Mouse (Mus musculus): Measurements from ENCODE around the gene Clptm1. TPM values are rescaled to one million over a fixed set of nuclear protein-coding genes. Genes with fewer than 3 reads are reported as not detected.

The Clptm1 gene
- polyA plus RNA-seq, 1 experiment from 2014 or later = 85.8 TPM

DNA sequence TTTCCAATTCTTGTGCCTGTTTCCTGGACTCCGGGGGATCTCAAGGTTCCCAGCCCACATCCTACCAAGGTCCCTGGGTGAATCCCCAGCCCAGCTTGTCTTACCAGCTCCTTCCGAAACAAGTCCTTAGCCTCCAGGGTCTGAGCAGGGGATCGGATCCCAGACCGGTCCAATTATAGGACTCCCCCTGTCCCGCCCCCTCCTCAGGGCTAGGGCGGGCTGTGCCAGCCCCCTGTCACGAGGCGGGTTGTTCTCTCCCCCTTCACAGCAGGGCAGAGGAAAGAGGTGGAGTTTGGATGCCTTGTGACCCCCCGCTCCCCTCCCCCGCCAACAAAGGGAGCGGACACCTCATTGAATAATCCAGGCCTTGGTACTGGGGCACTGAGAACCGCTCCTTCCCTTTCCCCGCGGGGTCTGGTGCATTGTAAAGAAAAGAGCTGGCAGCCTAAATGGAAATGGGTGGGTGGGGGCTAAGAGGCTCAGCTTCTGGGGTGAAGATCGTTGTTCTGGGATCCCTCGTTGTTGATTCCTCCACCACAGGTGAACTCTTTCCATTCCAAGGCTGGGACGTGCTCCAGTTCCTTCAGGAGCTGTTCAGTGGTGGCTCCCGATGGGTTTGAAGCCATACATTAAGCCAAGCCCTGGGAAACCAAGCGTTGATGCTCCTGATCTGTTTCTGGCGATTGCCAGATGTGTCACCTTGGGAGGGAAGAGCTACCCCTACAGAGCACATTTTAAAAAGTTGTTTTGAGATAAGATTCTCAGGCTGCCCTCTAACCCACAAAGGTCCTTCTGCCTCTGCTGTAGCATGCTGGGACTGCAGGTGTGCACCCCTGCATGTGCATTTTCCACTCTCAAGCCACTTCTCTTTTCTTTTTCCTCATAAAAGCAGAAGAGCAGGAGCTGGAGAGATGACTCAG, 34.3 kb upstream of the Clptm1 start, which contains the start of gene Apoe:
Gene Apoe (minus strand): TSS at position 282 of the 920 bp plus-strand sequence.
- H3K4me2 ChIP-seq = peak within 1 kb of the TSS; percentile 65
- peak; percentile 14; the same call in 1 of the 2 replicates for ATAC-seq (ENCODE audit: insufficient read depth, low FRiP score, low read depth)
- 2% methylated on average over 20 of the region's 20 CpGs for whole genome bisulfite sequencing
- peak within 1 kb of the TSS; percentile 41; the same call in 1 of the 2 replicates for H3K27ac ChIP-seq
- H3K9me3 ChIP-seq = no peaks in the 10 kb centered on the region
- H3K27me3 ChIP-seq (replicated peaks) = no peaks in the 10 kb centered on the region
- H3K4me1 ChIP-seq = peaks cover 38% of the 10 kb centered on the region
- H3K4me3 ChIP-seq (replicated peaks) = peak within 1 kb of the TSS; percentile 37
- 0 out of 2 replicates have a peak within 1 kb of the TSS, but pooled peaks have one; percentile 4 for H3K9ac ChIP-seq
- peaks cover 18% of the 10 kb centered on the region for H3K36me3 ChIP-seq

DNA sequence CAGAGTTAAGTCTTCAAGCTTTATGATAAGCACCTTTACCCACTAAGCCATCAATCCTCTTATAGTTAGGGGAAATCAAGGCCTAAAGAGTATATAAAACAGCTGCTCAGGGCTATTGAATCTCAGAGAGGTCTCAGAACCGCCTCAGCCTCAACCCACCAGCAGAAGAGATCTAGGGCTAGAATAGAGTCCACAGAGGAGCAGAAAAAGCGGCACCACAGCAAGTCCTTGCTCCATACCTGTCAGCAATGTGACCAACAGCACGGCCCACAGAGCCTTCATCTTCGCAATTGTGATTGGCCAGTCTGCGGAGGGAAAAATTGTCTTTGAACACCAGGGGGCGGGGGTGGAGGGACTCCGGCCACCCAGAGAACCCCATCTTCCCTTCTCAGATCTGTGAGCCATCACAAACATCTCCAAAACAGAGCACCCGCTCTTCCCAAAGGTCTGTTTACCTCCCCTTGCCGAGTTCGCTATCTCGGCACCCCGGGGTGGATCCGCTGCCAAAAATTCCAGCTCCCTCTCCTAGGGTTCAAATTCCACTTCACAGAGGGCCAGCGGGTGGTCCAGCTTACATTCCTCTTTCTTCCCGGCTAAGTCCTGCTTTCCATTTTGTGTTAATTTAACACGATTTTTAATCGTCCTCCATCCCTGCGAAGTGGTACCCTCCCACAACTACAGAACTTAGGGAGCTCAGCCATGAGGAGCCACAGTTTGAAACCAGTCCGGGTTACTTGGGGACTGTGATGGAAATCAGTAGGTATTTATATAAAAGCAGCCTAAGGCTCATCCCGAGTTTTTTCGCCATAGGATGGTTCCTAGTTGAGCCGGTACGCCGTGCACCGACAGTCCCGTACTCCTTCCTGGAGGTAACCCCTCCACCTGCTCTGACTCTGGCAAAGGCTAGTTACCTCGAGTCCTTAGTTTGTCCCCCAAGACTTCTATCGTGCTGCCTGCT, 33.4 kb upstream of the Clptm1 start:
- H3K9ac ChIP-seq = 0 out of 2 replicates have a peak overlapping the region, but pooled peaks have one; percentile 4
- peak overlapping the region; percentile 41; the same call in 1 of the 2 replicates for H3K27ac ChIP-seq
- WGBS = 3% methylated on average over 28 of the region's 28 CpGs
- no peaks in the 10 kb centered on the region for H3K27me3 ChIP-seq (replicated peaks)
- peak overlapping the region; percentile 37 for H3K4me3 ChIP-seq (replicated peaks)
- H3K36me3 ChIP-seq = peaks cover 10% of the 10 kb centered on the region
- ATAC-seq (ENCODE audit: insufficient read depth, low FRiP score, low read depth) = no peak
- H3K9me3 ChIP-seq = no peaks in the 10 kb centered on the region
- H3K4me2 ChIP-seq = peak overlapping the region; percentile 65
- peaks cover 43% of the 10 kb centered on the region for H3K4me1 ChIP-seq

DNA sequence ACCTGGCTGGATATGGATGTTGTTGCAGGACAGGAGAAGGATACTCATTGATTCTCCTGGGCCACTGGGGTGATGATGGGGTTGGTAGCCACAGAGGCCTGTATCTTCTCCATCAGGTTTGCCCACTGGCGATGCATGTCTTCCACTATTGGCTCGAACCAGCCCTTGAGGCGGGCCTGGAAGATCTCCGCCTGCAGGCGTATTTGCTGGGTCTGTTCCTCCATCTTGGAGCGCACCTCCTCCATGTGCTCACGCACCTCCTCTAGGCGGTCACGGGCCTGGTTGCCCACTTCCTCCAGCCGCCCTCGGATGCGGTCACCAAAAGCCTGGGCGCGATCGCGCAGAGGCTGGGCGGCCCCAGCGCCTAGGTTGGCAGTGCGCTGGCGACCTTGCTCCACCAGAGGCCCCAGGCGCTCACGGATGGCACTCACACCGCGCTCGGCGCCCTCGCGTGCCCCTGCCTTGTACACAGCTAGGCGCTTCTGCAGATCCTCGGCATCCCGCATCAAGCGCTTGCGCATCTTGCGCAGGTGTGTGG, 31.6 kb upstream of the Clptm1 start:
- Histone ChIP-seq H3K36me3 (peaks cover 1% of the 10 kb centered on the region; the same call in 1 of the 2 replicates), H3K4me3 (replicated peaks) (no peak overlapping the region), H3K4me1 (peaks cover 48% of the 10 kb centered on the region), H3K9me3 (no peaks in the 10 kb centered on the region), H3K9ac (no peak overlapping the region), H3K27ac (no peak overlapping the region), H3K4me2 (no peak overlapping the region), H3K27me3 (replicated peaks) (no peaks in the 10 kb centered on the region)
- 91% methylated on average over 34 of the region's 34 CpGs for WGBS
- ATAC-seq (ENCODE audit: insufficient read depth, low FRiP score, low read depth) = no peak

DNA sequence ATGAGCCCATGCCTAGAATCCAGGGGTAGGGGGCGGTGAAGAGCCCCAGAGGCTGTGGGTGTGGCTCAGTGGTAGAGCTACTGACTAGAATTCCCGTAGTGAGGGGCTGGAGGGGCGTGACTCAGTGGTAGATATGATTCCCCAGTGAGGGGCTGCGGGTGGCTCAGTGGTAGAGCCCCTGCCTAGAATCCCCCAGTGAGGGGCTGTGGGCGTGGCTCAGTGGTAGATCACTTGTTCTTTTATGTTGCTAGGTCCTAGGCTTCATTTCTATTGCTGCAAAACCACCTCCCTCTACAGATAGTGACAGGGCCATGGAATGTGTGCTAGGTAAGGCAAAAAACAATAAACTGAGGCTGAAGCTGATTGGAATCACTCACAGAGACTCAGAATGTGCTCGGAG, 31.0 kb upstream of the Clptm1 start:
- H3K4me1 ChIP-seq = peaks cover 45% of the 10 kb centered on the region
- no peaks in the 10 kb centered on the region for H3K9me3 ChIP-seq
- no peak overlapping the region for H3K4me2 ChIP-seq
- no peak overlapping the region for H3K4me3 ChIP-seq (replicated peaks)
- no peaks in the 10 kb centered on the region for H3K27me3 ChIP-seq (replicated peaks)
- WGBS = 76% methylated on average over 6 of the region's 6 CpGs
- H3K27ac ChIP-seq = no peak overlapping the region
- ATAC-seq (ENCODE audit: insufficient read depth, low FRiP score, low read depth) = no peak
- H3K36me3 ChIP-seq = no peaks in the 10 kb centered on the region
- no peak overlapping the region for H3K9ac ChIP-seq

DNA sequence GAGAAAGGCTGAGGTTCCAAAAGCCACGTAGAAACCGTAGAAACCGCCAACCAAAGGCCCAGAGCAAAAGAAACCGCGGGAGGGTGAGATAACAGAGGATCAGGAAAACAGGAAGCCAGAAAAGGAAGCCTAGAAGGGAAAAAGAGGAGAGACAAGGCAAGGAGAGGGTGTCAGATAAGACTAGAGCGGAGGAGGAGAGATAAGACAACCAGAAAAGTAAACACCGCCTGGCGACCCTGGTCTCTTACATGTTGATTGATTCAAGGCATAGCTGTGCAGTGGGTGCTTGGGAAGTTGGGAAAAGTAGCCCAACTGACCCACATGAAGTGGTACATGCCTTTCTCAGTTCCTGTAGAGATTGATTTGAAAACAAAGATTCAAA, 30.4 kb upstream of the Clptm1 start:
- no peaks in the 10 kb centered on the region for H3K9me3 ChIP-seq
- H3K4me1 ChIP-seq = peaks cover 40% of the 10 kb centered on the region
- no peak overlapping the region for H3K4me2 ChIP-seq
- no peak overlapping the region for H3K4me3 ChIP-seq (replicated peaks)
- H3K36me3 ChIP-seq = no peaks in the 10 kb centered on the region
- ATAC-seq (ENCODE audit: insufficient read depth, low FRiP score, low read depth) = no peak
- 20% methylated on average over 8 of the region's 8 CpGs for WGBS
- no peak overlapping the region for H3K9ac ChIP-seq
- no peaks in the 10 kb centered on the region for H3K27me3 ChIP-seq (replicated peaks)
- H3K27ac ChIP-seq = peak overlapping the region; percentile 54; the same call in 1 of the 2 replicates

DNA sequence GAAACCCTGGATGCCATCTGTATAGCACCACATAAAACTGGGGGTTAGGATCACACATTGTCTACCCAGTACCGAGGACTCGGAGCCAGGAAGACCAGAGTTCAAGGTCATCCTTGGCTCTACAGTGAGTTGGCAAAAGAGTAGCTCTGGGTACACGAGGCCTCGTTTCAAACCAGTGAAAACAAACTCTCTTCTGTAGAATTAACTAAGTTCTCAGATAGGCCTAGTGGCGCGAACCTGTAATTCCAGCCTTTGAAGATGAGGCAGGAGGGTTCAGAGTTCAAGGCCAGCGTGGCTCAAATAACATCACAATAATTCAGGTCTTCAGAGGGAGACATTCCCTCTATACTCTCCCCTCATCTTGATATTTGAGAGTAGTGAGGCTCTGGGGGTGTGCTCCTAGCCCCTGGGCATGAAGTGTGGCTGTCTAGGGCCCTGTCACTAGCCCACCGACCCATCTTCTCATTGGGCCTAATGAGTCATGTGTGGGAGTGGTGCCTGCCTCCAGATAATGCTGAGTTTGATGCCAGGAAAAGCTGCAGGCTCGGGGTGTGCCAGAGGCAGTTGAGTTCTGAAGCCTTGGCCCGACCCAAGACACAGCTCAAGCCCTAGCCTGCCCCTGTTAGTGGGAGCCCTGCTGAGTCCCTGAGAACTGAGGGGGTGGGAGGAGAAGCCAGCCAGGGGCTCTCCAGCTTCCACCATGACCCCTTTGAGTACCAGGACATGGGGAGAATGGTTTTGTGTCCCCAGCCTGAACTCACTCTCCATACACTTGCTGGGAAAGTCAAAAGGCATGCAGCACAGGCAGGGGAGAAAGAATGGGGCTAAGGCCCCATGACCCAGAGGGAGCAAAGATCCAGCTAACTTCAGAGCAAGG, 29.7 kb upstream of the Clptm1 start:
- Histone ChIP-seq H3K4me1 (peaks cover 36% of the 10 kb centered on the region), H3K9me3 (no peaks in the 10 kb centered on the region), H3K27ac (peak overlapping the region; percentile 54; the same call in 1 of the 2 replicates), H3K27me3 (replicated peaks) (no peaks in the 10 kb centered on the region), H3K4me2 (no peak overlapping the region), H3K36me3 (no peaks in the 10 kb centered on the region), H3K4me3 (replicated peaks) (no peak overlapping the region), H3K9ac (no peak overlapping the region)
- WGBS = 72% methylated on average over 10 of the region's 10 CpGs
- no peak for ATAC-seq (ENCODE audit: insufficient read depth, low FRiP score, low read depth)

DNA sequence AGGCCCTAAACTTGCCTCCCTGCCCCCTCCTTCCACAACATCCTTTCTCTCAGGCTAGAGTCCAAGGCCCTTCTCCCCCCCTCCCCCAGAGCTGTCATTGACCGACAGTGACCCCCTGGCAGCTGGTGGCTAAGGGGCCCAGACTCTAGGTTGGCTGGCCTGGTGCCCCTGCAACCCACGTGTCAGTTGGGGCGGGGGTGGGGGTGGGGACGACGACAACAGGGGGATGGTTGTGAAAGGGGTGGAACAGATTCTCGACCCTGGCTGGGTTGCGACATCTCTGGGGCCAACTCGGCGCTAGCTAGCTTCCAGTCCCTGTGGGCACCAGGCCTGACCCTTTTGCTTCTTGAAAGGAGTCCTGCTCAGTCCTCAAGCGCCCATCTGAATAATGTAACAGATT, 28.6 kb upstream of the Clptm1 start:
- ATAC-seq (ENCODE audit: insufficient read depth, low FRiP score, low read depth) = peak; percentile 23; the same call in 1 of the 2 replicates
- WGBS = 32% methylated on average over 10 of the region's 10 CpGs
- Histone ChIP-seq H3K27ac (peak overlapping the region; percentile 40), H3K9ac (no peak overlapping the region), H3K4me3 (replicated peaks) (no peak overlapping the region), H3K27me3 (replicated peaks) (no peaks in the 10 kb centered on the region), H3K4me2 (no peak overlapping the region), H3K4me1 (peaks cover 25% of the 10 kb centered on the region), H3K9me3 (no peaks in the 10 kb centered on the region), H3K36me3 (no peaks in the 10 kb centered on the region)

DNA sequence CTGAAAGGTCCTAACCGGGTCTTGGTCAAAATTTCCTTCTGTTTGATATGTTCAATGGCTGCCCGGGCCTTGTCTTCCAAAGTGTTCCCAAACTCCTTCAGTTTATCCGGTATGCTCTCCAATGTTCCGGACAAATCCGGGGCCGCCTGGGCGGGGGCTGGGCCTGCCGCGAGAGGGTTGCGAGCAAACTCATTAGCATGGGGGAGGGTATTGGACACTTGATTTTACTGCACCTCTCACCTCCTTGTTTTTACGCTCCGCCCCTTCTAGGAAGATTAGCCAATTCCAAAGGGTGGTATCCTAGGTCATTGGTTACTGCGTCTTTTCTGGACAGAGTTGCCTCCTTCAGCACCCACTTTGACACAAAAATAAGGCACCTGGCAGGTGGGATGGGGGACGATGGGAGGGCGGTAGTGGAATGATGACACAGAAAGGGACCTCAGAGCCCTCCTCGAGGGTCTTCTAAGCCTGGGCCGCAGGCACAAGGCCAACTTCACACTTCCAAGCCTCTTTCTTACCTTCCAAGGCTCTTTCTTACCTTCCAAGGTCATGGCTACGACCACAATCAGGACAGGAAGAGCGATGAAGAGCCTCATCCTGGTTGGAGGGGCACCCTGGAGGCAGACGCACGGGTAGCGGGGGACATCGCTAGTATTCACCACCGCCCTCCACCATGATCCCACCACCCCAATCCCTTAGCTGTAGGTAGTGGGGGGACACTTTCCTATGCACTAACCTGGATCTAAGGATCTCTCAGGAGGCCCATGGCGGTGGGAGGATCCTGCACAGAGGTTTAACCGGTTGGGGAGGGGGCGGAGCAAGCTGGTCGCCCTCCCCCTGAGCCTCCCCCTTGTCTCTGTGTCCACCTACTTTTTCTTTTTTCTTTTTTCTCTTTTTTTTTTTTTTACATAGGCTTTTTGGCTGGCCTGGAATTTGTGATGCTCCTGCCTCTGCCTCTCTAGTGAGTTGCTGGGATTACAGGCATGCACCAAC, 27.3 kb upstream of the Clptm1 start, which contains the start of gene Apoc1:
Gene Apoc1 (minus strand): TSS at position 788 of the 993 bp plus-strand sequence.
- Histone ChIP-seq H3K4me1 (peaks cover 21% of the 10 kb centered on the region), H3K9me3 (no peaks in the 10 kb centered on the region), H3K4me2 (peak within 1 kb of the TSS; percentile 29; the same call in 1 of the 2 replicates), H3K4me3 (replicated peaks) (no peak within 1 kb of the TSS), H3K9ac (no peak within 1 kb of the TSS), H3K36me3 (no peaks in the 10 kb centered on the region), H3K27ac (peak within 1 kb of the TSS; percentile 40; the same call in 1 of the 2 replicates), H3K27me3 (replicated peaks) (no peaks in the 10 kb centered on the region)
- WGBS = 51% methylated on average over 28 of the region's 28 CpGs
- ATAC-seq (ENCODE audit: insufficient read depth, low FRiP score, low read depth) = no peak

DNA sequence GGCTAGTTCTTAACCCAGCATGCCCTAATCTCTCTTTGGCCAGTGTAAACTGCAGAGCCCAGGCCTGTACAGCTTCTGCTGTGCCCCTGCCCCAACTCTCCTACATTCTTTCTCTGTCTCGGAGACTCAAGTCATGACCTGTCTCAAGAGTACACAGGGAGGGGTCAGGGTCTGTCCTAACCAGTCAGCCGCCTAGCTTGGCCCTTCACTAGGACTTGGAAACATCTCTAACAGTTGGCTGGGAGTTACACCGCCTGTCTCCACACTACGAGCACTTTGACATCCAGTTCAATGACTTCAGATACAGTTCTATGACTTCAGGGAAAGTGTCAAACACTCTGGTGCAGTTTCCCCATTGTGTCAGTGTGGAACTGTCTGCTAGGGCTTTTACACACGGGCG, 26.6 kb upstream of the Clptm1 start:
- no peak overlapping the region for H3K4me3 ChIP-seq (replicated peaks)
- H3K27ac ChIP-seq = no peak overlapping the region
- H3K36me3 ChIP-seq = no peaks in the 10 kb centered on the region
- H3K9me3 ChIP-seq = no peaks in the 10 kb centered on the region
- peak overlapping the region; percentile 29; the same call in 1 of the 2 replicates for H3K4me2 ChIP-seq
- 76% methylated on average over 6 of the region's 6 CpGs for WGBS
- H3K4me1 ChIP-seq = peaks cover 21% of the 10 kb centered on the region
- no peak overlapping the region for H3K9ac ChIP-seq
- H3K27me3 ChIP-seq (replicated peaks) = no peaks in the 10 kb centered on the region
- no peak for ATAC-seq (ENCODE audit: insufficient read depth, low FRiP score, low read depth)

DNA sequence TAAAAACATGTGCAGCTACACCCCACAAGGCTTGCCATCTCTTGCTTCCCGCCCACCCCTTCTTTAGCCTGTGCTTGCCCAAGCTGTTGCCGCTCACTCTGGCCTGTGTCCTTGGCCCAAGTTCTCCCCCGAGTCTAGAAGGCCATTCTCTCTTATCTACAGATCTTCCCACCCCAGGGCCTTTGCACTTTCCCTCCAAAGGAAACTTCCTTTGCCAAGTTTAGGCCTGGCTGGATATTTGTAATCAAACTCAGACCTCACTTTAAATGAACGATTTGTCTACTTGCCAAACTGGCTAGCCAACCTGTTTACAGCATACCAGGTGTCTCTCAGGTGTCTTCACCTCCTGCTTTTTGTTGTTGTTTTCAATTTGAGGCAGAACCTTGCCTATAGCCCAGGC, 26.0 kb upstream of the Clptm1 start:
- 86% methylated on average over 4 of the region's 4 CpGs for WGBS
- H3K9ac ChIP-seq = no peak overlapping the region
- ATAC-seq (ENCODE audit: insufficient read depth, low FRiP score, low read depth) = no peak

More for the DNA sequence above, 26.0 kb upstream of the Clptm1 start:
- H3K27me3 ChIP-seq (replicated peaks) = no peaks in the 10 kb centered on the region
- H3K27ac ChIP-seq = no peak overlapping the region
- H3K4me2 ChIP-seq = no peak overlapping the region
- H3K36me3 ChIP-seq = no peaks in the 10 kb centered on the region
- peaks cover 21% of the 10 kb centered on the region for H3K4me1 ChIP-seq
- no peaks in the 10 kb centered on the region for H3K9me3 ChIP-seq
- H3K4me3 ChIP-seq (replicated peaks) = no peak overlapping the region
